Mouse (Mus musculus) liver, embryonic 12.5 days (tissue): ENCODE measurements around the gene Ell. TPM values are rescaled to one million over a fixed set of nuclear protein-coding genes. Genes with fewer than 3 reads are reported as not detected.

Experiments used
- ATAC-seq: fragments of 200-750 bp; cut with Nextera tagmentation; 2 replicates; pipeline ENCODE4 v1.8.0; 2017; ENCODE audit warnings: moderate number of reproducible peaks, mild to moderate bottlenecking, moderate library complexity
- H3K27ac ChIP-seq: fragments of 300-500 bp; sonication (generic); 2 replicates; pipeline ENCODE4 v1.5.1; 2016; ENCODE audit warnings: mild to moderate bottlenecking
- H3K27me3 ChIP-seq: fragments of 300-500 bp; sonication (generic); replicated peaks from 2 replicates; pipeline ENCODE4 v1.6.1; 2016; ENCODE audit warnings: mild to moderate bottlenecking, moderate library complexity
- H3K36me3 ChIP-seq: fragments of 300-500 bp; sonication (generic); 2 replicates; pipeline ENCODE4 v1.6.1; 2016; ENCODE audit warnings: mild to moderate bottlenecking, moderate library complexity
- H3K4me1 ChIP-seq: fragments of 300-500 bp; sonication (generic); 2 replicates; pipeline ENCODE4 v1.6.1; 2016
- H3K4me2 ChIP-seq: fragments of 300-500 bp; sonication (generic); 2 replicates; pipeline ENCODE4 v1.6.1; 2016; ENCODE audit warnings: mild to moderate bottlenecking, moderate library complexity
- H3K4me3 ChIP-seq: fragments of 300-500 bp; sonication (generic); 2 replicates; pipeline ENCODE4 v1.5.1; 2016; ENCODE audit warnings: mild to moderate bottlenecking, moderate library complexity
- H3K9ac ChIP-seq: fragments of 300-500 bp; sonication (generic); 2 replicates; pipeline ENCODE4 v1.6.1; 2016; ENCODE audit warnings: mild to moderate bottlenecking, moderate library complexity
- H3K9me3 ChIP-seq: fragments of 300-500 bp; sonication (generic); replicated peaks from 2 replicates; pipeline ENCODE4 v1.6.1; 2016; ENCODE audit warnings: mild to moderate bottlenecking, moderate library complexity
- WGBS: fragments of 180-500 bp; shearing (Covaris S2); methylation state at CpG from one replicate; pipeline ENCODE4 v1.1.7; 2016; ENCODE audit not compliant: insufficient replicate concordance; 5-methylcytosine and 5-hydroxymethylcytosine counted together
- polyA plus RNA-seq: library from polyadenylated mRNA; unstranded; fragments of >200 nt; fragmentation: Nextera tagmentation; extraction: Ambion mirVana; gene quantifications from 2 replicates; pipeline ENCODE4 v1.2.1, GENCODE M21; 2016

The Ell gene
- polyA plus RNA-seq, 1 experiment from 2014 or later, result 13.1 TPM

DNA sequence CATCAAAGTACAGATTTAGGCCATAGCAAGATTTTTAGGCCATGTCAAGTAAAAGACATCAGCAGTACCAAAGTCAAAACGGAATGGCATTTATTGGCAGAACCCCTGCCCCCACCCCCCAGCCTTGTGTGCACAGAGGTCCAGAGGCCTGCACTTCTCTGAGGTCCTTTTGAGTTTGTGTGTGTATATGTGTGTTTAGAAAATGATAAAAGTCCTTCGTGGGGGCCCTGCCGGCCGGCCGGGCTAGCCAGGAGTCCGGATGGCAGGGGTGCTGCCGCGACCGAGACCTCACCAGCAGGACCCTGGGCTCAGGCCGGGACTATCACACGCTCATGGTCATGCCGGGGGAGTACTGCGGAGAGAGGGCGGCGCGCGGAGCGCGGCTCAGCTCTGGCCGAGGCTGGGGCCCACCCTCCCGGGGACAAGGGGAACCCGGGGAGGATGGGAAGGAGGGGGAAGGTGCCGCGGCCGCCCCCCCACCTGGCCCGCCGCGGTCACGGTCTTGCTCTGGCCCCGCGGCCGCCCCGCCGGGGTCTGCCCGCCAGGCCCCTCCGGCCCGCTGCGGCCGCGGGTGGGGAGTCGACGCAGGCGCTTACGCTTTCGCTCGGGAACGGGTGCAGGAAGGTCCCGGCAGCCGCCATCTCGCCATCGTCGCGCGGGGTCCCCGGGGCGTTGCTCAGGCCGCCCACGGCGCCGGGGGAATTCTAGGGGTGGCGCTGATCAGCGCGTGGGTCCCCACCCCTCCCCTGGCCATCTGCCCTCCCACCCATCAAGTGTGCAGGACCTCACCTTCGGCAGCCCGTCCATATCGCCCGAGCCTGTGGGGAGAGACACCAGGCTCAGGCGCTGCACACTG lies 58.4 kb downstream of the Ell start:
- no peak for ATAC-seq
- H3K4me3 ChIP-seq, result peak overlapping the region; percentile 39
- no peaks in the 10 kb centered on the region for H3K27me3 ChIP-seq
- H3K9me3 ChIP-seq, result no peaks in the 10 kb centered on the region
- H3K4me2 ChIP-seq, result peak overlapping the region; percentile 61
- WGBS, result 59% methylated on average over 66 of the region's 68 CpGs
- H3K36me3 ChIP-seq, result peaks cover 65% of the 10 kb centered on the region
- H3K9ac ChIP-seq, result peak overlapping the region; percentile 55
- H3K27ac ChIP-seq, result peak overlapping the region; percentile 43; the same call in 1 of the 2 replicates
- peaks cover 98% of the 10 kb centered on the region for H3K4me1 ChIP-seq

DNA sequence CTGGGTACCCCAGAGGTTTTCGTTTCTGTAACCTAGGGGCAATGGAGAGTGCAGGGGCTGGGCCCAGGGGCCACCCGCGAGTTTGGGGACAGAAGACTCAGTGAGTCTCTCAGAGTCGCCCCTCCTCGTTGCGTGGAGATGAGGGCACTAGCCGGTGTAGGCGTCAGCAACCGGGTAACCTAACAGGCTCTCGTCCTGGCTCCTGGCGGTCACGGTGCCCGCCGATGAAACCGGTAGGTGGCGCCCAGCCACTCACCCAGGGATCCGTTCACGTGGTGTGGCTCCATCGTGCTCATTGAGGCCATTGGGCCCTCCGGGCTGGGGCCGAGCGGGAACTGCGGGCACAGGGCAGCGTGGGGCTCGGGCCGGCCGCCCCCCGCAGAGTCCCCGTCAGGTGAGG lies 59.0 kb downstream of the Ell start:
- Histone ChIP-seq H3K4me2 (peak overlapping the region; percentile 61), H3K4me3 (peak overlapping the region; percentile 39), H3K9ac (0 out of 2 replicates have a peak overlapping the region, but pooled peaks have one; percentile 5), H3K4me1 (peaks cover 93% of the 10 kb centered on the region), H3K9me3 (no peaks in the 10 kb centered on the region), H3K36me3 (peaks cover 69% of the 10 kb centered on the region), H3K27ac (peak overlapping the region; percentile 43; the same call in 1 of the 2 replicates), H3K27me3 (no peaks in the 10 kb centered on the region)
- WGBS, result 38% methylated on average over 29 of the region's 29 CpGs
- no peak for ATAC-seq

- no peak overlapping the region for H3K9ac ChIP-seq
- no peak for ATAC-seq
- WGBS, result 69% methylated on average over 10 of the region's 10 CpGs
- no peak overlapping the region for H3K4me3 ChIP-seq
- peak overlapping the region; percentile 43; the same call in 1 of the 2 replicates for H3K27ac ChIP-seq
- no peaks in the 10 kb centered on the region for H3K27me3 ChIP-seq
- peak overlapping the region; percentile 61 for H3K4me2 ChIP-seq
- H3K36me3 ChIP-seq, result peaks cover 69% of the 10 kb centered on the region
- no peaks in the 10 kb centered on the region for H3K9me3 ChIP-seq
- peaks cover 89% of the 10 kb centered on the region for H3K4me1 ChIP-seq
These were observed 59.5 kb downstream of the Ell start for GRCm38 (mm10) chr8:70598722-70599121.

DNA sequence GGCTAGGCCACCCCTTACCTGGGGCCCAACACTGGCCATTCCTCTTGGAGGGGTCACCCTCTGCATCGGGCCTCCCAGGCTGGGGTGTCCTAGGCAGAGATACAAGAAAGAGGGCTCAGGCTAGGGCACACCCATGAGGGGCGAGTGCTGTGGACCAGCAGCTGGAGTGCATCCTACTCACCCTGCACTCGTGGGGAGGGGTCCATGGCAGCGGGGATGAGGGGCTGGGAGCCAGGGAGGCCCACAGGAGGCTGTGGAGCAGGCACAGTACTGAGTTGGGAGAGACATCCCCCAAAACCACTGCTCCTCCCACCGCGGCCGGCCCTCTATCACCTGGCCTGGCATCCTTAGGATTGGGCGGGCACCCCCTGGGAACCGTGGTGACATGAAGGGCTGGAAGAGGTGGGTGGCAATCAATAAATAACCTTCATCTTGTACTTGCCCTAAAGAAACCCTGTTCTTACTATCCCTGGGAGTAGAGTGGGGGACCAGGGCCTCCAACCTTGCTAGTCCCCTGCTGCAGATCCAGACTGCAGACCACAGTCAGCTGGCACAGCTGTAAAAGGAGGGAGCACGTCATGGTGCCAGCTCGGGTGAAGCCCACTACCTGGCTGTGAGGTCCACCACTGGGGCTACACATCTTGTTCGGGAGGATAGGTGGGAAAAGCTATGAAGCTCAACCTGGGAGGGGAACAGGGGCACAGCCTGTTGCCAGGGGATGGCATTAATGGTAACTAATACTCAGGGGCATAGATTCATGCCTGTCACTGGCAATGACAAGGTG lies 60.4 kb downstream of the Ell start:
- peaks cover 78% of the 10 kb centered on the region for H3K36me3 ChIP-seq
- H3K4me3 ChIP-seq, result no peak overlapping the region
- H3K9me3 ChIP-seq, result no peaks in the 10 kb centered on the region
- H3K4me2 ChIP-seq, result no peak overlapping the region
- no peak overlapping the region for H3K27ac ChIP-seq
- no peaks in the 10 kb centered on the region for H3K27me3 ChIP-seq
- no peak overlapping the region for H3K9ac ChIP-seq
- no peak for ATAC-seq
- WGBS, result 79% methylated on average over 12 of the region's 12 CpGs
- peaks cover 87% of the 10 kb centered on the region for H3K4me1 ChIP-seq

- H3K27me3 ChIP-seq, result no peaks in the 10 kb centered on the region
- ATAC-seq, result no peak
- peak overlapping the region; percentile 13; the same call in 1 of the 2 replicates for H3K4me3 ChIP-seq
- H3K9ac ChIP-seq, result peak overlapping the region; percentile 45; the same call in 1 of the 2 replicates
- peak overlapping the region; percentile 62 for H3K27ac ChIP-seq
- no peaks in the 10 kb centered on the region for H3K9me3 ChIP-seq
- peaks cover 78% of the 10 kb centered on the region for H3K36me3 ChIP-seq
- WGBS, result 35% methylated on average over 10 of the region's 10 CpGs
- peaks cover 86% of the 10 kb centered on the region for H3K4me1 ChIP-seq
- H3K4me2 ChIP-seq, result peak overlapping the region; percentile 63
These were observed 61.4 kb downstream of the Ell start for GRCm38 (mm10) chr8:70600473-70601270.

DNA sequence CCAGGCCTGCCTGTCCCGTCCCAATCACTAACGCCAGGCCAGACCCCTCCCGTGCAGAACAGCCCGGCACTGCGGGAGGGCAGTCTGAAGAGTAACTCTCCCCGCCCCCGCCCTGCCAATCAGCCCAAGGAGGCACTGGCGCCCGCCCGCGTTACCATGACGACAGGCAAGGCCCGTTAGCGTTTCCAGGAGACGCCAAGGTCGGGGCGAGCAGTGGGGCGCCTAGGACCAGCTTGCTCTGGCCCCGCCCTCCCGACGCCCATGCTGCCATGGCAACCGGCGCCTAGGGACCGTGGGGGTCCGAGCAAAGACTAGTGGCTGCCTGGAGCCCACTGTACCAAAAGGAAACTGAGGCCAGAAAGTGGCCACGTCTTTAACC lies 62.0 kb downstream of the Ell start:
- H3K9ac ChIP-seq, result peak overlapping the region; percentile 45; the same call in 1 of the 2 replicates
- H3K36me3 ChIP-seq, result peaks cover 73% of the 10 kb centered on the region
- H3K4me3 ChIP-seq, result peak overlapping the region; percentile 13; the same call in 1 of the 2 replicates
- peak overlapping the region; percentile 62 for H3K27ac ChIP-seq
- peak; percentile 78 for ATAC-seq
- peak overlapping the region; percentile 63 for H3K4me2 ChIP-seq
- H3K9me3 ChIP-seq, result no peaks in the 10 kb centered on the region
- H3K27me3 ChIP-seq, result no peaks in the 10 kb centered on the region
- peaks cover 86% of the 10 kb centered on the region for H3K4me1 ChIP-seq
- 3% methylated on average over 26 of the region's 26 CpGs for WGBS

DNA sequence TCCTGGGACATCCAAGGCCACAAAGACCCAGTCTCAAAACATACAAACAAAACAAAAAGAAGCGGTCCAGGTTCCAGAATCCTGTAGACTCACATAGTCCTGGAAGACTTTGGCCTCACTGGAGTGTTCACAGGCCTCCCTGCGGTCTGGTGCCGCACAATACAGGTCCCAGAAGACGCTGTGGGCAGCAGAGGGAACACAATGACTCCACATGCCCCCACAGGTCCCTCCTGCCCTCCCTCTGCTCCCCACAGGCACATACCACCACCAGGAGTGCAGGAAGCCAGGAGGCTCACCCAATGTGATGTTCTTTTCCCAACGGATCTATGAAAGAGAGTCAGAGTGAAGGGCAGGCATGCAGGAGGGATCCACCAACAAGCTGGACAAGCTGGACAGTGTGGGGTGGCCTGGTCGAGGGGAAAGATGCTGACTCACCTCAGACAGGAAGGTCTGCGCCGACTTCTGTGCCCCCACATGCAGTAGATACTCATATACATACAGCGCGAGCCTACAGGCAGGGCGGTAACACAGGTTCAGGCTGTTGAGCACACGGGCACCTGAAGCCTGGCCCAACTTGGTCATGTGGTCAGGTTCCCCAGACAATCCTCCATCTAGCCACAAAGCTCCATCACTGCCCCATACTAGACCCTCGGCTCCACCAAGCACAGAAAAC lies 63.0 kb downstream of the Ell start:
- Histone ChIP-seq H3K4me2 (no peak overlapping the region), H3K27me3 (no peaks in the 10 kb centered on the region), H3K4me1 (peaks cover 86% of the 10 kb centered on the region), H3K4me3 (no peak overlapping the region), H3K36me3 (peaks cover 62% of the 10 kb centered on the region), H3K9ac (no peak overlapping the region), H3K27ac (peak overlapping the region; percentile 39; the same call in 1 of the 2 replicates), H3K9me3 (no peaks in the 10 kb centered on the region)
- WGBS, result 80% methylated on average over 13 of the region's 13 CpGs
- ATAC-seq, result no peak

DNA sequence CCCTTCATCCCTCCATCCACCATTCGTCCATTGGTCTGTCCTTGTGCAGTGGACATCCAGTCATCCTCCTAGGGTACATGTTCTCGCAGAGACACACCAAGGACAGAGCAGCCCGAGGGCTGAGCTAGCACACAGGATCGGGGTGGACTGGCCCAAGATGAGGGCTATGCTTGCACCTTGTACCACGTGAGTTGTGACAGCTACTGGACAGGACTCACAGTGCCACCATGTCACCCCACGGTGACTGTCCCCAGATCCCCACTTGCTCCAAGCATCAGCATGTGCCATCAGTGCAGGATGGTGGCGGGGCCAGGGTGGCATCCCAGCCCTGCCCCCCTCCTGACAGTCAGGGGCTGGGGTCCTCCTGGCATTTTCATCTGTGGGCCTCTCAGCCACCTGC lies 65.3 kb downstream of the Ell start:
- Histone ChIP-seq H3K27me3 (no peaks in the 10 kb centered on the region; the same call in 1 of the 2 replicates), H3K4me1 (peaks cover 85% of the 10 kb centered on the region), H3K36me3 (peaks cover 40% of the 10 kb centered on the region), H3K4me3 (no peak overlapping the region), H3K27ac (0 out of 2 replicates have a peak overlapping the region, but pooled peaks have one; percentile 11), H3K9ac (no peak overlapping the region), H3K4me2 (no peak overlapping the region), H3K9me3 (no peaks in the 10 kb centered on the region)
- WGBS, result 83% methylated on average over 7 of the region's 7 CpGs
- no peak for ATAC-seq

DNA sequence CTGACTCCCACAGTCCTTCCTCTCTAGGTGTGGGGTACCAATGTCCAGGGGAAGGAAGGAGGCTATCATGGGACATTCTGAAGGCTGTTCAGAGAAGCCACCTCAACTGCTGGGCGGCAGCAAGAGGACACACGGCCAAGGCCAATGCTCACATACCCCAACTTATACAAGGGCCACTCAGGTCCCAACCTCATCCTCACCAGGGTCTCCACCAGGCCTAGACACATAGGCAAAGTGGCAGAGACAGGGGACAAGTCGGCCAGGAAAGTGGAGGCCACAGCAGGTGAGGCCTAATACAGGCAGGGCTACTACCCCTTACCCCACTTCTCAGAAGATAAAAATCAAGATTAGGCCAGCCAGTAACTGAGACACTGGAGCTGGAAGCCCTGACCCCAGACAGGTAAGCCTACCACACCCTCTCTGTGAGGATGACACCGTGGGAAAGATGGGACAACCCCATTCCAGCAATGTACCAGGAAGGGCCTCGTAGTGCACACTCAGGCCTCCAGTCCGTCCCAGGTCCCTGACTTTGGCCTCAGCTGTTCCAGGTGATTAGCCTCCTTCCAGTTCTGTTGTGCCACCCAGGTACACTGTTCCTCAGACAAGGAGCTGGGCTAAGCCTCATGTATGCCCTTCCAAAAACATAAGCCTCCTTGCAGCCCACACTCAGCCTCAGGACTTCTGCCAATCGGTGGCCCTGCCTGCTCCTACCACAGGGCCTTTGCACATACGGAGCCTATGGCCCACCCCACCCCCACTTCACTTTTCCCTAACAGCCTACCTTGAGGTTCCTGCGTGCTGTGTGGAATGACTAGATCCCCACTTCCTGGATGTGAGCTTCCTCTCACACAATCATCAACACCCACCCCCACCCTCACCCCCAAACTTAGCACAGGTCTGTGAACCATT lies 66.9 kb downstream of the Ell start:
- H3K4me1 ChIP-seq, result peaks cover 84% of the 10 kb centered on the region
- 0 out of 2 replicates have a peak overlapping the region, but pooled peaks have one; percentile 95 for H3K9ac ChIP-seq
- WGBS, result 74% methylated on average over 9 of the region's 9 CpGs
- peak overlapping the region; percentile 46; the same call in 1 of the 2 replicates for H3K27ac ChIP-seq
- no peaks in the 10 kb centered on the region for H3K9me3 ChIP-seq
- ATAC-seq, result no peak
- H3K4me3 ChIP-seq, result no peak overlapping the region
- H3K27me3 ChIP-seq, result no peaks in the 10 kb centered on the region; the same call in 1 of the 2 replicates
- peak overlapping the region; percentile 94 for H3K4me2 ChIP-seq
- H3K36me3 ChIP-seq, result peaks cover 30% of the 10 kb centered on the region
